Mouse (Mus musculus) forebrain, embryonic 13.5 days (tissue): ENCODE data around the gene Rb1. TPM values are rescaled to one million over a fixed set of nuclear protein-coding genes. Genes with fewer than 3 reads are reported as not detected.
A peak's percentile ranks its signal among the peaks of the same experiment; 100 is the strongest.

Source experiments
- ATAC-seq: fragments of 200-750 bp; cut with Nextera tagmentation; 2 replicates; pipeline ENCODE4 v1.8.0; 2017
- H3K27ac ChIP-seq: fragments of 300-500 bp; sonication (generic); 2 replicates; pipeline ENCODE4 v1.5.1; 2015; ENCODE audit warnings: inconsistent platforms, mild to moderate bottlenecking, moderate library complexity
- H3K27me3 ChIP-seq: fragments of 300-500 bp; sonication (generic); 2 replicates; pipeline ENCODE4 v1.6.1; 2015; ENCODE audit warnings: mild to moderate bottlenecking, inconsistent platforms
- H3K36me3 ChIP-seq: fragments of 300-500 bp; sonication (generic); 2 replicates; pipeline ENCODE4 v1.6.1; 2015; ENCODE audit warnings: mild to moderate bottlenecking, inconsistent platforms; ENCODE audit not compliant: poor library complexity, severe bottlenecking
- H3K4me1 ChIP-seq: fragments of 300-500 bp; sonication (generic); 2 replicates; pipeline ENCODE4 v1.6.1; 2015; ENCODE audit warnings: inconsistent platforms
- H3K4me2 ChIP-seq: fragments of 300-500 bp; sonication (generic); 2 replicates; pipeline ENCODE4 v1.6.1; 2015; ENCODE audit warnings: inconsistent platforms, mild to moderate bottlenecking, moderate library complexity
- H3K4me3 ChIP-seq: fragments of 300-500 bp; sonication (generic); 2 replicates; pipeline ENCODE4 v1.5.1; 2015; ENCODE audit warnings: mild to moderate bottlenecking, inconsistent platforms
- H3K9ac ChIP-seq: fragments of 300-500 bp; sonication (generic); 2 replicates; pipeline ENCODE4 v1.6.1; 2015; ENCODE audit warnings: mild to moderate bottlenecking, inconsistent platforms
- H3K9me3 ChIP-seq: fragments of 300-500 bp; sonication (generic); replicated peaks from 2 replicates; pipeline ENCODE4 v1.6.1; 2016; ENCODE audit warnings: inconsistent platforms
- WGBS: fragments of 180-500 bp; shearing (Covaris S2); methylation state at CpG from one replicate; pipeline ENCODE4 v1.1.7; 2015; 5-methylcytosine and 5-hydroxymethylcytosine counted together
- polyA plus RNA-seq: library from polyadenylated mRNA; unstranded; fragments of >200 nt; fragmentation: Nextera tagmentation; extraction: Ambion mirVana; gene quantifications from 2 replicates; pipeline ENCODE4 v1.2.1, GENCODE M21; 2015

Rb1 gene
- polyA plus RNA-seq, 1 experiment from 2014 or later = 18.8 TPM

- H3K4me3 ChIP-seq = no peak overlapping the region
- ATAC-seq = no peak
- no peak overlapping the region for H3K27ac ChIP-seq
- no peaks in the 10 kb centered on the region for H3K27me3 ChIP-seq
- H3K9ac ChIP-seq = no peak overlapping the region
- H3K9me3 ChIP-seq = no peaks in the 10 kb centered on the region
- H3K4me1 ChIP-seq = peaks cover 14% of the 10 kb centered on the region
- WGBS = 94% methylated on average over 4 of the region's 4 CpGs
- no peak overlapping the region for H3K4me2 ChIP-seq
- no peaks in the 10 kb centered on the region for H3K36me3 ChIP-seq
Measured at GRCm38 (mm10) chr14:73331386-73331785, 5.8 kb upstream of the Rb1 start.

- Histone ChIP-seq H3K27ac (no peak overlapping the region), H3K4me3 (no peak overlapping the region), H3K4me1 (peaks cover 8% of the 10 kb centered on the region), H3K9me3 (no peaks in the 10 kb centered on the region), H3K27me3 (no peaks in the 10 kb centered on the region), H3K9ac (no peak overlapping the region), H3K4me2 (no peak overlapping the region), H3K36me3 (no peaks in the 10 kb centered on the region)
- no peak for ATAC-seq
- 89% methylated on average over 2 of the region's 2 CpGs for WGBS
Measured at GRCm38 (mm10) chr14:73329871-73330270, 4.2 kb upstream of the Rb1 start.

- Histone ChIP-seq H3K9me3 (no peaks in the 10 kb centered on the region), H3K27me3 (no peaks in the 10 kb centered on the region), H3K4me3 (peak overlapping the region; percentile 96), H3K4me2 (peak overlapping the region; percentile 82), H3K4me1 (peaks cover 18% of the 10 kb centered on the region), H3K27ac (peak overlapping the region; percentile 96), H3K36me3 (no peaks in the 10 kb centered on the region), H3K9ac (peak overlapping the region; percentile 91)
- WGBS = 6% methylated on average over 8 of the region's 8 CpGs
- no peak for ATAC-seq
Measured at GRCm38 (mm10) chr14:73326511-73326910, 889 bp upstream of the Rb1 start.

- Histone ChIP-seq H3K9ac (peak overlapping the region; percentile 91), H3K9me3 (no peaks in the 10 kb centered on the region), H3K4me1 (peaks cover 18% of the 10 kb centered on the region), H3K27me3 (no peaks in the 10 kb centered on the region), H3K4me2 (peak overlapping the region; percentile 82), H3K27ac (peak overlapping the region; percentile 96), H3K4me3 (peak overlapping the region; percentile 96), H3K36me3 (no peaks in the 10 kb centered on the region)
- ATAC-seq = peak; percentile 63
- WGBS = under 1% methylated on average over 55 of the region's 55 CpGs
Measured at GRCm38 (mm10) chr14:73324634-73325455, 777 bp downstream of the Rb1 start.

GRCm38 (mm10) chr14:73323965-73324364 is 1.7 kb downstream of the Rb1 start:
- Histone ChIP-seq H3K9me3 (no peaks in the 10 kb centered on the region), H3K4me3 (no peak overlapping the region), H3K4me2 (peak overlapping the region; percentile 82), H3K27ac (no peak overlapping the region), H3K9ac (no peak overlapping the region), H3K36me3 (no peaks in the 10 kb centered on the region), H3K27me3 (no peaks in the 10 kb centered on the region), H3K4me1 (peaks cover 18% of the 10 kb centered on the region)
- no peak for ATAC-seq
- 24% methylated on average over 2 of the region's 2 CpGs for WGBS

- no peak for ATAC-seq
- H3K9me3 ChIP-seq = no peaks in the 10 kb centered on the region
- 0 out of 2 replicates have a peak, but pooled peaks cover 4% of the 10 kb centered on the region for H3K36me3 ChIP-seq
- H3K27ac ChIP-seq = no peak overlapping the region
- H3K4me3 ChIP-seq = no peak overlapping the region
- no peak overlapping the region for H3K4me2 ChIP-seq
- no peaks in the 10 kb centered on the region for H3K27me3 ChIP-seq
- 88% methylated on average over 3 of the region's 3 CpGs for WGBS
- H3K9ac ChIP-seq = no peak overlapping the region
- peaks cover 18% of the 10 kb centered on the region for H3K4me1 ChIP-seq
Measured at GRCm38 (mm10) chr14:73322142-73322541, 3.5 kb downstream of the Rb1 start.

GRCm38 (mm10) chr14:73316933-73317332 is 8.7 kb downstream of the Rb1 start:
- H3K27me3 ChIP-seq = no peaks in the 10 kb centered on the region
- no peak overlapping the region for H3K4me2 ChIP-seq
- H3K9ac ChIP-seq = no peak overlapping the region
- no peak overlapping the region for H3K27ac ChIP-seq
- H3K4me1 ChIP-seq = peaks cover 10% of the 10 kb centered on the region; the same call in 1 of the 2 replicates
- 0 out of 2 replicates have a peak, but pooled peaks cover 4% of the 10 kb centered on the region for H3K36me3 ChIP-seq
- ATAC-seq = no peak
- H3K9me3 ChIP-seq = no peaks in the 10 kb centered on the region
- H3K4me3 ChIP-seq = no peak overlapping the region

GRCm38 (mm10) chr14:73313864-73314263 is 11.8 kb downstream of the Rb1 start:
- no peak overlapping the region for H3K4me3 ChIP-seq
- H3K4me1 ChIP-seq = peaks cover 10% of the 10 kb centered on the region; the same call in 1 of the 2 replicates
- WGBS = 86% methylated on average over 4 of the region's 4 CpGs
- no peaks in the 10 kb centered on the region for H3K9me3 ChIP-seq
- H3K27me3 ChIP-seq = no peaks in the 10 kb centered on the region
- H3K27ac ChIP-seq = no peak overlapping the region
- H3K36me3 ChIP-seq = 0 out of 2 replicates have a peak, but pooled peaks cover 4% of the 10 kb centered on the region
- no peak overlapping the region for H3K9ac ChIP-seq
- ATAC-seq = no peak
- H3K4me2 ChIP-seq = no peak overlapping the region

- Histone ChIP-seq H3K27me3 (no peaks in the 10 kb centered on the region), H3K9me3 (no peaks in the 10 kb centered on the region), H3K36me3 (no peaks in the 10 kb centered on the region), H3K9ac (no peak overlapping the region), H3K4me2 (no peak overlapping the region), H3K4me1 (peaks cover 10% of the 10 kb centered on the region; the same call in 1 of the 2 replicates), H3K4me3 (no peak overlapping the region), H3K27ac (no peak overlapping the region)
- 76% methylated on average over 5 of the region's 5 CpGs for WGBS
- ATAC-seq = no peak
Measured at GRCm38 (mm10) chr14:73313396-73313795, 12.2 kb downstream of the Rb1 start.

- H3K4me2 ChIP-seq = no peak overlapping the region
- H3K4me3 ChIP-seq = no peak overlapping the region
- H3K9ac ChIP-seq = no peak overlapping the region
- no peak overlapping the region for H3K27ac ChIP-seq
- 83% methylated on average over 5 of the region's 5 CpGs for WGBS
- H3K27me3 ChIP-seq = no peaks in the 10 kb centered on the region
- ATAC-seq = no peak
- no peaks in the 10 kb centered on the region for H3K9me3 ChIP-seq
- no peaks in the 10 kb centered on the region for H3K36me3 ChIP-seq
- H3K4me1 ChIP-seq = peaks cover 10% of the 10 kb centered on the region; the same call in 1 of the 2 replicates
Measured at GRCm38 (mm10) chr14:73312909-73313308, 12.7 kb downstream of the Rb1 start.

GRCm38 (mm10) chr14:73307490-73307889 is 18.1 kb downstream of the Rb1 start:
- Histone ChIP-seq H3K4me3 (no peak overlapping the region), H3K4me2 (no peak overlapping the region), H3K9me3 (no peaks in the 10 kb centered on the region), H3K27me3 (no peaks in the 10 kb centered on the region), H3K27ac (no peak overlapping the region), H3K9ac (no peak overlapping the region), H3K4me1 (no peaks in the 10 kb centered on the region), H3K36me3 (no peaks in the 10 kb centered on the region)
- 52% methylated on average over 1 of the region's 1 CpGs for WGBS
- no peak for ATAC-seq

GRCm38 (mm10) chr14:73303193-73303592 is 22.4 kb downstream of the Rb1 start:
- H3K9ac ChIP-seq = no peak overlapping the region
- H3K4me3 ChIP-seq = no peak overlapping the region
- H3K9me3 ChIP-seq = no peaks in the 10 kb centered on the region
- ATAC-seq = peak; percentile 21; the same call in 1 of the 2 replicates
- H3K36me3 ChIP-seq = no peaks in the 10 kb centered on the region
- H3K27me3 ChIP-seq = no peaks in the 10 kb centered on the region
- H3K27ac ChIP-seq = no peak overlapping the region
- no peak overlapping the region for H3K4me2 ChIP-seq
- WGBS = 55% methylated on average over 3 of the region's 3 CpGs
- no peaks in the 10 kb centered on the region for H3K4me1 ChIP-seq
